Comparison of ENCODE assay signal across 8 mouse cellular contexts in the genomic region with DNA sequence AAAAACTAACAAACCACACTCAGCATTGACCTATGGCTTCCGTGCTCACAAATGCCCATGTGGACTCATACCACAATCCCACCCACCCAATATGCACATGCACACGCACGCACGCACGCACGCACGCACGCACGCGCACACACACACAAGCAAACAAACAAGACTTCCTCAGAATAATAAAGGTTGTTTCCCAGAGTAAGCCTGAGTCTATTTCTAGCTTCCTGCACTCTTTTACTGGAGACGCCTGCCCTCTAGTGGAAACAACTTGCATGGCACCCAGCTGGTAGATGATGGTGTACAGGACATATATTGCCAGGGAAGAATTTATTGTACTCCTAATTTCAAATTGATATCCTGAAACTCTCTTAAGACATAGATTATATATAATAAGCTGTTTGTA. TPM values are rescaled to one million over a fixed set of nuclear protein-coding genes. Genes with fewer than 3 reads are reported as not detected.
A peak's percentile ranks its signal among the peaks of the same experiment; 100 is the strongest.
DNase-seq lines count a peak whose midpoint lies in the region; ATAC-seq lines count a peak whose summit lies in the region.

No protein-coding gene starts in this region.

- no peak overlapping the region for H3K9ac ChIP-seq in hindbrain, embryonic 16.5 days (ENCODE audit: low read depth, low read length)

- no peak overlapping the region for H3K27ac ChIP-seq in hindbrain, embryonic 16.5 days (ENCODE audit: low read depth, low read length)

- peak; percentile 18 for DNase-seq in WW6 (ENCODE audit: low read depth, low spot score)
- peak; percentile 86 to 90 for DNase-seq in cerebellum, postnatal 10 days
- DNase-seq in frontal cortex, postnatal 25 days (ENCODE audit: low spot score in 2 of 2): peak; percentile 80 to 88
- peak; percentile 48 for DNase-seq in left cerebral cortex, adult 11 months (ENCODE audit: low spot score)
- peak; percentile 92 for DNase-seq in right cerebral cortex, adult 2 months (ENCODE audit: low spot score in 2 of 2)
- peak; percentile 76 for DNase-seq in urinary bladder, postnatal 14 days (ENCODE audit: low spot score)

- H3K4me2 ChIP-seq in hindbrain, embryonic 16.5 days (ENCODE audit: low read length): peak overlapping the region; percentile 28

- WGBS in hindbrain, embryonic 16.5 days: 27% methylated on average over 11 of the region's 11 CpGs

- peak; percentile 94 for ATAC-seq in hindbrain, embryonic 16.5 days
- peak; percentile 98 for ATAC-seq in megakaryocyte, adult 5-6 weeks (ENCODE audit: poor library complexity, severe bottlenecking)

- no peaks in the 10 kb centered on the region for H3K9me3 ChIP-seq in hindbrain, embryonic 16.5 days (ENCODE audit: control insufficient read depth, low read length)

- H3K36me3 ChIP-seq in hindbrain, embryonic 16.5 days (ENCODE audit: control insufficient read depth, insufficient read depth, low read length): no peaks in the 10 kb centered on the region

- no peaks in the 10 kb centered on the region for H3K27me3 ChIP-seq in hindbrain, embryonic 16.5 days (replicated peaks; ENCODE audit: control insufficient read depth, insufficient read depth, low read length)

- H3K4me3 ChIP-seq in hindbrain, embryonic 16.5 days (ENCODE audit: low read length): no peak overlapping the region

- H3K4me1 ChIP-seq in hindbrain, embryonic 16.5 days (ENCODE audit: control insufficient read depth, insufficient read depth, low read depth, low read length): no peaks in the 10 kb centered on the region

RNA-seq across cellular contexts. Expression of a gene that starts 29.8 kb away (rescaled TPM):
- 0.10 TPM in 1 of 2 replicates, not detected in the other for polyA plus RNA-seq in hindbrain, embryonic 16.5 days (2015; fragmentation: Nextera tagmentation; extraction: Ambion mirVana)
- total RNA-seq in megakaryocyte, adult 5-6 weeks (2015): 38.0 and 40.7 TPM in 2 replicates
- total RNA-seq in megakaryocyte, adult 5-6 weeks (2017): 9.6 and 13.5 TPM in 2 replicates

Comparison
In these comparisons a context has a peak if more than half of its experiments do, and no peak if none do; other contexts are left out.
1. DNase-seq: peak in every context shown above with its lines; median percentile 92 in right cerebral cortex, adult 2 months; 88 in cerebellum, postnatal 10 days; 84 in frontal cortex, postnatal 25 days; 76 in urinary bladder, postnatal 14 days; 48 in left cerebral cortex, adult 11 months; 18 in WW6.